Mouse (Mus musculus): Measurements from ENCODE around the gene Ppp1cc. TPM values are rescaled to one million over a fixed set of nuclear protein-coding genes. Genes with fewer than 3 reads are reported as not detected.

The Ppp1cc gene
- polyA plus RNA-seq, 1 experiment from 2014 or later: 193 TPM

DNA sequence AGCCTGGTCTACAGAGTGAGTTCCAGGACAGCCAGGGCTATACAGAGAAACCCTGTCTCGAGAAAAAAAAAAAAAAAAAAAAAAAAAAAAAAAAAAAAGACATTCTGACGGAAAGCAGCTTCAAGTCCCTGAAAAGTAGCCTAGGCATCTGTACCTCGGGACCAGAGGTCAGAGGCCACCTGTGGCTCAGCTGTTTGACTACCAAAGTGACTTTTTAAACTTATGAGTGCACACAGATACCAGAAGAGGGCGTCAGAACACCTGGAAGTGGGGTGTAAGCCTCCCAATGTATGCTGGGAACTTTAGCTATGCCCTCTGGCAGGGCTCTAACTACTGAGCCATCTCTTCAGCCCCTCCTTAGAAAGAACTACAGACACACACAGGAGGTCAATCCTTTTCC lies 34.3 kb downstream of the Ppp1cc start:
- 68% methylated on average over 3 of the region's 4 CpGs for WGBS
- H3K27ac ChIP-seq (ENCODE audit: low read length): no peak overlapping the region
- no peak overlapping the region for H3K4me3 ChIP-seq (ENCODE audit: low read depth, low read length)
- H3K4me1 ChIP-seq (ENCODE audit: control insufficient read depth, insufficient read depth, low read length): no peaks in the 10 kb centered on the region
- H3K36me3 ChIP-seq (ENCODE audit: control insufficient read depth, insufficient read depth, low read length): no peaks in the 10 kb centered on the region
- no peak for ATAC-seq
- no peak overlapping the region for H3K9ac ChIP-seq (ENCODE audit: low read depth, low read length)
- no peaks in the 10 kb centered on the region for H3K9me3 ChIP-seq (replicated peaks; ENCODE audit: control insufficient read depth, low read length, poor library complexity, severe bottlenecking)
- H3K27me3 ChIP-seq (ENCODE audit: control insufficient read depth, insufficient read depth, low read depth, low read length): no peaks in the 10 kb centered on the region
- no peak overlapping the region for H3K4me2 ChIP-seq (ENCODE audit: low read length)

DNA sequence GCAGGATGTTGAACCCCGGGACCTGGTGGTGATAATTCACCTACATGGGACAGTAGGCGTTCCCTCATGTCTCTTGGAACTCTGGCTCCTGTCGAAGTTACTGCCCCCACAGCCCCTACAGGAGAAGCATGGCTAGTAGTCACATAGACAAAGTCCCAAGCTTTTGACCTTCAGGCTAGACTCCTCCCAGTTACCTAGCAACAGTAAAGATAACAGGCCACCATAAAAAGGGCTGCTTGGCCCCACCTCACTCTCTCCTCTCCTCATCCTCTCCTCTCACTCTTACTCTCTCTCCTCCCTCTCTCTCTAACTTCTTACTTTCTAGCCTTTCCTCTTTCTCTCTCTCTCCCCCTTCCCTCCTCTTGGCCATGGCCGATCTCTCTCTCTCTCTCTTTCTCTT lies 42.8 kb downstream of the Ppp1cc start:
- no peak overlapping the region for H3K9ac ChIP-seq (ENCODE audit: low read depth, low read length)
- H3K9me3 ChIP-seq (replicated peaks; ENCODE audit: control insufficient read depth, low read length, poor library complexity, severe bottlenecking): no peaks in the 10 kb centered on the region
- 92% methylated on average over 4 of the region's 4 CpGs for WGBS
- no peak overlapping the region for H3K4me3 ChIP-seq (ENCODE audit: low read depth, low read length)
- H3K36me3 ChIP-seq (ENCODE audit: control insufficient read depth, insufficient read depth, low read length): no peaks in the 10 kb centered on the region
- H3K27ac ChIP-seq (ENCODE audit: low read length): no peak overlapping the region
- ATAC-seq: no peak
- no peaks in the 10 kb centered on the region for H3K27me3 ChIP-seq (ENCODE audit: control insufficient read depth, insufficient read depth, low read depth, low read length)
- H3K4me1 ChIP-seq (ENCODE audit: control insufficient read depth, insufficient read depth, low read length): no peaks in the 10 kb centered on the region
- H3K4me2 ChIP-seq (ENCODE audit: low read length): no peak overlapping the region

DNA sequence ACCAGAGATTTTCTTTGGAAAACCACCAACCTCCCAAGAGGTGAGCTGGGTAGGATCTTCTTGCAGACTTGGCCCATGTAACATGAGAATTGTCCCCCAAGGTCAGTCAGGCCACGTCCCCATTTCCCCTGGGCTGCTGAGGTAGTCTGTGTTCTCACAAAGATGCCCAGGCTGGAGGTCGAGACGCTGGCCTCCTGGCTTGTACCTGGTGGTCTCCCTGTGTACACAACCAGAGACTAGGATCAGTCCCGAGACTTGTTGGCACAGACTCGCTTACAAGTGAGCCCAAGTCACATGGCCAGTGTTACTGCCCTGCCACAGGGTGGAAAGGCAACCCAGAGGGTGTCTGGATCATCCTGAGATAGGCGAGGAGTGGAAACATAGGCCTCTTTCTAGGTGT lies 43.8 kb downstream of the Ppp1cc start:
- no peak overlapping the region for H3K4me3 ChIP-seq (ENCODE audit: low read depth, low read length)
- H3K4me2 ChIP-seq (ENCODE audit: low read length): no peak overlapping the region
- no peaks in the 10 kb centered on the region for H3K36me3 ChIP-seq (ENCODE audit: control insufficient read depth, insufficient read depth, low read length)
- H3K4me1 ChIP-seq (ENCODE audit: control insufficient read depth, insufficient read depth, low read length): no peaks in the 10 kb centered on the region
- no peak overlapping the region for H3K9ac ChIP-seq (ENCODE audit: low read depth, low read length)
- no peaks in the 10 kb centered on the region for H3K27me3 ChIP-seq (ENCODE audit: control insufficient read depth, insufficient read depth, low read depth, low read length)
- no peak overlapping the region for H3K27ac ChIP-seq (ENCODE audit: low read length)
- no peak for ATAC-seq
- WGBS: 91% methylated on average over 6 of the region's 6 CpGs
- H3K9me3 ChIP-seq (replicated peaks; ENCODE audit: control insufficient read depth, low read length, poor library complexity, severe bottlenecking): no peaks in the 10 kb centered on the region

DNA sequence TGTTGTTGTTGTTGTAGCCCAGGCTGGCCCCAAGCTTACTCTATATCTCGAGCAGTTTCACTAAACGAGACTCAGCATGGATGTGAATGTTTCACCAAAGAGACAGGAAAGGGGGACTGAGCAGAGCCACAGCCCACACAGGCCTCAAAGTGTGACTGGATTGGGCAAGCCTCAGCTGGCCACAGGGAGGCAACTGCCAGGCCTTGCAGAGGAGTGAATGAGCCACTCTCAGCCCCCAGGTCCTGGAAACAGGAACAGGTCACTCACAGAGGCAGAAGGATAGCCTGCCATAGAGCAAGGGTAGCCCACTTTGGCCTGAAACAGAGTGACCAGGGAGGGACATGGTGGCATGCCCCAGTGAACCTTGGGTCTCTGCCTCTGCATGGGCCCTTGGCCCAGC lies 46.1 kb downstream of the Ppp1cc start:
- Histone ChIP-seq H3K27ac (ENCODE audit: low read length) (no peak overlapping the region), H3K4me2 (ENCODE audit: low read length) (no peak overlapping the region), H3K9ac (ENCODE audit: low read depth, low read length) (no peak overlapping the region), H3K9me3 (replicated peaks; ENCODE audit: control insufficient read depth, low read length, poor library complexity, severe bottlenecking) (no peaks in the 10 kb centered on the region), H3K36me3 (ENCODE audit: control insufficient read depth, insufficient read depth, low read length) (no peaks in the 10 kb centered on the region), H3K4me3 (ENCODE audit: low read depth, low read length) (no peak overlapping the region), H3K27me3 (ENCODE audit: control insufficient read depth, insufficient read depth, low read depth, low read length) (no peaks in the 10 kb centered on the region), H3K4me1 (ENCODE audit: control insufficient read depth, insufficient read depth, low read length) (peaks cover under 1% of the 10 kb centered on the region; the same call in 1 of the 2 replicates)
- ATAC-seq: no peak
- 78% methylated on average over 2 of the region's 2 CpGs for WGBS

DNA sequence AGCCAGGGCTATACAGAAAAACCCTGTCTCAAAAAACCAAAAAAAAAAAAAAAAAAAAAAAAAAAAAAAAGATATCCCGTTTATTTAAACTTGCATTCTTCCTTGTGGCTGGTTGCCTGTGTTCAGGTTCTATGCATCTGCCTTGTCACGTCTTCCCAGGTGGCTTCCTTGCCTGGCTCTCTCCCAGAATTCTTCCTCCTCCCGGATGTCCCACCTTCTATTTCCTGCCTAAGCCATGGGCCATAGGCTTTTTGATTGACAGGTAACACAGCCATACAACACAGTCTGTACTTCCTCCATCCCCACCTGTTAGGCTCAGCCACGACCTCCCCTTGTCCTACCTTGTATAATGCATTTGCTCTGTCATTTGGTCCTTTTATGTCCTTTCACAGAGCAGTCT lies 48.4 kb downstream of the Ppp1cc start, which contains the start of gene Hvcn1:
Gene Hvcn1, plus strand, starts transcription at position 330 of the 400 bp plus-strand sequence.
- no peak within 1 kb of the TSS for H3K4me3 ChIP-seq (ENCODE audit: low read depth, low read length)
- H3K36me3 ChIP-seq (ENCODE audit: control insufficient read depth, insufficient read depth, low read length): no peaks in the 10 kb centered on the region
- no peaks in the 10 kb centered on the region for H3K9me3 ChIP-seq (replicated peaks; ENCODE audit: control insufficient read depth, low read length, poor library complexity, severe bottlenecking)
- H3K27me3 ChIP-seq (ENCODE audit: control insufficient read depth, insufficient read depth, low read depth, low read length): no peaks in the 10 kb centered on the region
- ATAC-seq: no peak
- 89% methylated on average over 4 of the region's 4 CpGs for WGBS
- peaks cover 6% of the 10 kb centered on the region for H3K4me1 ChIP-seq (ENCODE audit: control insufficient read depth, insufficient read depth, low read length)
- H3K27ac ChIP-seq (ENCODE audit: low read length): no peak within 1 kb of the TSS
- no peak within 1 kb of the TSS for H3K9ac ChIP-seq (ENCODE audit: low read depth, low read length)
- no peak within 1 kb of the TSS for H3K4me2 ChIP-seq (ENCODE audit: low read length)

DNA sequence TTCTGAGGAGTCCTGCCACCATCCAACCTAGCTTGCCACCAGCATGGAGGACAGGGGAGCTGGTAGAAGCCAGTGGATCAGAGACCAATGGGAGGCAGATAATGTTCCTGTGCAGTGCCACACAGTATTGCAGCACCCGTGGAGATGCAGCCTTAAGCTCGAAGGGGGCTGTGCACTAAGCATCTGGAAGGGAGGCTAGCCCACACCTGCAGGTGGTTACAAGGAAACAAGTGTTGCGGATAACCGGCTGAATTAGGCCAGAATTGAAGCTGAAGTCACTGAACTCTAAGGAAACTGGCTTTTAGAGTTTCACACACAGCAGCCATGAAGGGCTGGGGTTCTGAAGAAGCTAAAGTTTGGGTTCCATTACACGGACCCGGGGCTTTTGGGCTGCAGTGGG lies 50.8 kb downstream of the Ppp1cc start:
- Histone ChIP-seq H3K4me1 (ENCODE audit: control insufficient read depth, insufficient read depth, low read length) (peaks cover 6% of the 10 kb centered on the region), H3K36me3 (ENCODE audit: control insufficient read depth, insufficient read depth, low read length) (no peaks in the 10 kb centered on the region), H3K9ac (ENCODE audit: low read depth, low read length) (no peak overlapping the region), H3K4me2 (ENCODE audit: low read length) (no peak overlapping the region), H3K4me3 (ENCODE audit: low read depth, low read length) (no peak overlapping the region), H3K27ac (ENCODE audit: low read length) (no peak overlapping the region), H3K9me3 (replicated peaks; ENCODE audit: control insufficient read depth, low read length, poor library complexity, severe bottlenecking) (no peaks in the 10 kb centered on the region), H3K27me3 (ENCODE audit: control insufficient read depth, insufficient read depth, low read depth, low read length) (no peaks in the 10 kb centered on the region)
- no peak for ATAC-seq
- WGBS: 41% methylated on average over 6 of the region's 6 CpGs

DNA sequence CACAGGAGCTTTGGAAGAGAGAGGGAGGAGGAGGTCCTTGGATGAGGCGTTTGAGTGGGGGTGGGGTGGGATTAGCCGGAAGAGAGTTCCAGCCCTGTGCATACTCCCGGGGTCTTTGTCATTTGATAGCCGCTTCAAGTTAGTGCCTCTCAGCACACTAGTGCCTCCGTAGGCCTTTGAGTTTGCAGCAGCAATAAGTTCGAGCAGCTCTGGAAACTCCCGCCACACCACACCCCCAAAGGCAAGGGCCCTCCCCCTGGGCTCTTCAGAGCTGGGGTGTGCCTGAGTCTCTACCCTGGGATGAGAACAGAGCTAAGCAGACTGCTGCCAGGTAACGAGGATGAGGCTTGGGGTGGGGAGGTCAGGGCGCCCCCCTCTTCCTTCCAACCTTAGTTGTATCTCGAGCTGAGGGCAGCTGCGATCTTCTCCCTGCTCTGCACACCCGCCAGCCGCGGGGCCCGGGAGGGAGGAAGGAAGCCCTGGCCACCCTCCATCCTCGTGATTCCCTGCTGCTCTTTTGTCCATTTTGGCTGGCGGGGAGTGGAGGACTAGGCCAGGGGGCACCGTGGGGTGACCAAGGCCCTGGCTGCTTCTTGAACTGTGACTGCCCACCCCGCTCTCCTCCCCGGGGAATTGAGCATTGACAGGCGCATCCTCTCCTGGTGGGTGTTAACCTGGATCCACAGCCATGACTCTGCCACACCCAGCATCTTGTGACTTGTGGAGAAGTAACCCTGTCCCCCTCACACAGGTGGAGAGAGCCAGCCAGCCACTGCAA lies 51.7 kb downstream of the Ppp1cc start:
- H3K27ac ChIP-seq (ENCODE audit: low read length): no peak overlapping the region
- no peaks in the 10 kb centered on the region for H3K27me3 ChIP-seq (ENCODE audit: control insufficient read depth, insufficient read depth, low read depth, low read length)
- no peaks in the 10 kb centered on the region for H3K36me3 ChIP-seq (ENCODE audit: control insufficient read depth, insufficient read depth, low read length)
- H3K4me2 ChIP-seq (ENCODE audit: low read length): peak overlapping the region; percentile 43
- peak overlapping the region; percentile 15 for H3K4me3 ChIP-seq (ENCODE audit: low read depth, low read length)
- 3% methylated on average over 21 of the region's 21 CpGs for WGBS
- H3K4me1 ChIP-seq (ENCODE audit: control insufficient read depth, insufficient read depth, low read length): peaks cover 6% of the 10 kb centered on the region
- H3K9ac ChIP-seq (ENCODE audit: low read depth, low read length): no peak overlapping the region
- no peaks in the 10 kb centered on the region for H3K9me3 ChIP-seq (replicated peaks; ENCODE audit: control insufficient read depth, low read length, poor library complexity, severe bottlenecking)
- no peak for ATAC-seq

DNA sequence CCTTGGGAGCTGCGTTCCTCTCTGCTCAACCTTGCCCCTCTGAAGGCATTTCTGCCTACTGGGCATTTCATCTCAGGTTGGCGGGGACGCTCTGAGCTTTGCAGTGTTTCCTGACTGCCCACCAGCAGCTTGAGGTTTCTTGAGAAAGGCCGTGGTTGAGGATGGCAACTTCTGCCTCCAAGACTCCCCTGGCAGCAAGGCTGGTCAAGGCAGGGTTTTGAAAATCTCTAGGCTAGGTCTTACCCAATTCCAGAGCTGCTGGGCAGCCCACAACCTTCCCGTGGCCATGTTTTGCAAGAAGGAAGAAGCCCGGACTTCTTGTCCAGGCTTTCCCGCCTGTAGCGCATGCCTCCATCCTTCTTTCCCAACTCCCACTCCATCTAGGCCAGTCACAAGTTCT lies 52.8 kb downstream of the Ppp1cc start:
- no peak for ATAC-seq
- no peak overlapping the region for H3K9ac ChIP-seq (ENCODE audit: low read depth, low read length)
- H3K36me3 ChIP-seq (ENCODE audit: control insufficient read depth, insufficient read depth, low read length): no peaks in the 10 kb centered on the region
- H3K4me1 ChIP-seq (ENCODE audit: control insufficient read depth, insufficient read depth, low read length): peaks cover 6% of the 10 kb centered on the region
- no peak overlapping the region for H3K4me2 ChIP-seq (ENCODE audit: low read length)
- 96% methylated on average over 8 of the region's 8 CpGs for WGBS
- H3K27ac ChIP-seq (ENCODE audit: low read length): no peak overlapping the region
- H3K27me3 ChIP-seq (ENCODE audit: control insufficient read depth, insufficient read depth, low read depth, low read length): no peaks in the 10 kb centered on the region
- no peaks in the 10 kb centered on the region for H3K9me3 ChIP-seq (replicated peaks; ENCODE audit: control insufficient read depth, low read length, poor library complexity, severe bottlenecking)
- H3K4me3 ChIP-seq (ENCODE audit: low read depth, low read length): no peak overlapping the region

DNA sequence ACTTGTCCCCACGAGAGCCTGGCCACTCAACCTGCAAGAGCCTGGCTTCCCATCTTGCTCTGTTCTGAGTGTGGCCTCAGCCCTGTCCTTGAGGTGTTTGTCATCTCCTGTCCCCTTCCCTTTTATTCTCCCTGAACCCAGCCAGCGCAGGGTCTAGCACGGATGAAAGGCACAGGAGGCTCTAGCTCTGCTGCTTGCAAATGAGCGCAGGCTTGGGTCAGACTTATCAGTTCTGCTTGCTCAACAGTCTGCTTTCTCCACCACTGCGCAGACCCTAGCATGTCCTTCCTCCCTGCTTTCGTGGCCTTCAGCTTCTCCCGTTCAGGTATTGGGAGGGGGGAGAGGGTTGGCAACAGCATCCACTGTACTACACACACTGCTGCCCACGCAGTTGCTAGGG lies 54.0 kb downstream of the Ppp1cc start:
- no peaks in the 10 kb centered on the region for H3K36me3 ChIP-seq (ENCODE audit: control insufficient read depth, insufficient read depth, low read length)
- no peaks in the 10 kb centered on the region for H3K27me3 ChIP-seq (ENCODE audit: control insufficient read depth, insufficient read depth, low read depth, low read length)
- no peak overlapping the region for H3K9ac ChIP-seq (ENCODE audit: low read depth, low read length)
- no peak overlapping the region for H3K4me3 ChIP-seq (ENCODE audit: low read depth, low read length)
- no peak for ATAC-seq
- H3K27ac ChIP-seq (ENCODE audit: low read length): no peak overlapping the region
- H3K9me3 ChIP-seq (replicated peaks; ENCODE audit: control insufficient read depth, low read length, poor library complexity, severe bottlenecking): no peaks in the 10 kb centered on the region
- H3K4me2 ChIP-seq (ENCODE audit: low read length): no peak overlapping the region
- 87% methylated on average over 8 of the region's 8 CpGs for WGBS
- peaks cover 6% of the 10 kb centered on the region for H3K4me1 ChIP-seq (ENCODE audit: control insufficient read depth, insufficient read depth, low read length)

Data from midbrain, embryonic 16.5 days (tissue).